Mouse (Mus musculus) heart, postnatal 25 days (tissue): ENCODE data around the gene Wdr72. TPM values are rescaled to one million over a fixed set of nuclear protein-coding genes. Genes with fewer than 3 reads are reported as not detected.

Experiments used
- total RNA-seq, 2 experiments: library from RNA; stranded (reverse); gene quantifications; 2 replicates each; pipeline ENCODE4 v1.2.3; 2021

The Wdr72 gene
- total RNA-seq, 2 experiments from 2014 or later: 0.36 to 0.48 TPM

Other genes with a start within 250 kb of the Wdr72 start
- under 1 TPM; 0.22 to 0.23 TPM for gene Unc13c, start 141.4 kb upstream of the Wdr72 start, total RNA-seq